In the genomic region with DNA sequence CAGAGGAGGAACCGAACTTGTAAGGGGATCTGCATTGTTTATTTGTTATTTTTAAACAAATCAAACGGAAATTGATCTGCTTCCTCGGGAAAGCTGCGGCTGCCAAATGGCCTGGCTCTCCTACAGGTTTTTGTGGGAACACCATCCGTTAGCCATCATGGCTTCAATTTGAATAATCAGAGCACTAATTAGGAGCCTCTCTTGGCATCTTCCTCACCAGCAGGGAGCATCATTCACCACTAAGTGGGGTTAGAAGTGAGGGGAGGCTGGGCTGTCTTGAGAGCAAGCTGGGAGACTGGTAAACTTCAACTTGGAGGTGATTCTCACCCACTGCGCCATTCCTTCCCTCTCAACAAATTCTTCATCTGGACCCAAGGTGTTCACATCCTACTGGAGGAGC, we compare ENCODE assay signal across 12 mouse cellular contexts.
DNase-seq lines count a peak whose midpoint lies in the region; ATAC-seq and TF ChIP-seq lines count a peak whose summit lies in the region.
"Had no signal": no experiment of that assay in that cellular context is flagged by ENCODE, and none has a peak within 500 bp of the region (broad histone marks: within the 10 kb centered on the region; RNA-seq: fewer than 3 reads in every experiment).

No protein-coding gene starts in this region.

- no peaks in the 10 kb centered on the region for H3K27me3 ChIP-seq in forebrain, embryonic 13.5 days
- H3K27me3 ChIP-seq in forebrain, embryonic 11.5 days (ENCODE audit: control insufficient read depth, insufficient read depth, low read length): no peaks in the 10 kb centered on the region
- H3K27me3 ChIP-seq: embryonic facial prominence, embryonic 12.5 days; neural tube, embryonic 12.5 days had no signal

- no peak overlapping the region for H3K27ac ChIP-seq in forebrain, embryonic 13.5 days
- no peak overlapping the region for H3K27ac ChIP-seq in forebrain, embryonic 11.5 days (ENCODE audit: low read depth, low read length)
- no peak overlapping the region for H3K27ac ChIP-seq in left cerebral cortex, adult 2 months
- H3K27ac ChIP-seq: embryonic facial prominence, embryonic 12.5 days; neural tube, embryonic 12.5 days had no signal

- ATAC-seq in forebrain, embryonic 13.5 days: 0 out of 2 replicates have a peak, but pooled peaks have one; percentile 53
- no peak for ATAC-seq in forebrain, embryonic 11.5 days (replicated peaks; ENCODE audit: low FRiP score)

- WGBS in forebrain, embryonic 13.5 days: 44% methylated on average over 6 of the region's 6 CpGs
- 59% methylated on average over 6 of the region's 6 CpGs for WGBS in forebrain, embryonic 11.5 days

- H3K9ac ChIP-seq in forebrain, embryonic 13.5 days: no peak overlapping the region
- H3K9ac ChIP-seq in forebrain, embryonic 11.5 days (ENCODE audit: low read length): no peak overlapping the region
- H3K9ac ChIP-seq: embryonic facial prominence, embryonic 12.5 days; neural tube, embryonic 12.5 days had no signal

- intact Hi-C loops in left cerebral cortex, adult 2 months (cut with DNase I): no loop called here

- peaks cover 21% of the 10 kb centered on the region for H3K4me1 ChIP-seq in forebrain, embryonic 13.5 days
- H3K4me1 ChIP-seq in forebrain, embryonic 11.5 days (replicated peaks; ENCODE audit: control insufficient read depth, insufficient read depth, low read length): no peaks in the 10 kb centered on the region
- H3K4me1 ChIP-seq: embryonic facial prominence, embryonic 12.5 days; neural tube, embryonic 12.5 days had no signal

- H3K4me3 ChIP-seq in forebrain, embryonic 13.5 days: no peak overlapping the region
- no peak overlapping the region for H3K4me3 ChIP-seq in forebrain, embryonic 11.5 days (ENCODE audit: low read depth, low read length)
- no peak overlapping the region for H3K4me3 ChIP-seq in left cerebral cortex, adult 2 months
- H3K4me3 ChIP-seq: embryonic facial prominence, embryonic 12.5 days; neural tube, embryonic 12.5 days had no signal

- DNase-seq in forebrain, embryonic 11.5 days (ENCODE audit: low spot score): no peak
- no peak for DNase-seq in left cerebral cortex, adult 2 months (ENCODE audit: extremely low spot score in 1 of 2, low spot score in 2 of 2)
- DNase-seq in left cerebral cortex, adult 18-20 months (ENCODE audit: low spot score in 2 of 2): no peak
- peak; percentile 21 for DNase-seq in Muller cell, postnatal 12 days (ENCODE audit: inconsistent ontology term)
- peak; percentile 14 for DNase-seq in layer of hippocampus, adult 9-11 months
- DNase-seq in thymus, postnatal 10 days (ENCODE audit: low spot score in 2 of 2): no peak
- no peak for DNase-seq in cerebellum, adult 18-20 months
- DNase-seq: cerebellum, postnatal 25 days; kidney, adult 11 months had no signal

- no peaks in the 10 kb centered on the region for H3K9me3 ChIP-seq in forebrain, embryonic 13.5 days (replicated peaks)
- no peaks in the 10 kb centered on the region for H3K9me3 ChIP-seq in forebrain, embryonic 11.5 days (ENCODE audit: control insufficient read depth, low read length)
- H3K9me3 ChIP-seq: embryonic facial prominence, embryonic 12.5 days; neural tube, embryonic 12.5 days had no signal

- H3K4me2 ChIP-seq in forebrain, embryonic 13.5 days: no peak overlapping the region
- no peak overlapping the region for H3K4me2 ChIP-seq in forebrain, embryonic 11.5 days (ENCODE audit: low read depth, low read length, severe bottlenecking)
- H3K4me2 ChIP-seq: embryonic facial prominence, embryonic 12.5 days; neural tube, embryonic 12.5 days had no signal

- TF ChIP-seq CTCF in left cerebral cortex, adult 2 months (IDR thresholded peaks at IDR 0.05): peak; percentile 6

- no peaks in the 10 kb centered on the region for H3K36me3 ChIP-seq in forebrain, embryonic 13.5 days (ENCODE audit: poor library complexity, severe bottlenecking)
- H3K36me3 ChIP-seq in forebrain, embryonic 11.5 days (ENCODE audit: control insufficient read depth, insufficient read depth, low read length): no peaks in the 10 kb centered on the region
- H3K36me3 ChIP-seq: embryonic facial prominence, embryonic 12.5 days; neural tube, embryonic 12.5 days had no signal

Comparison
In these comparisons a context has a peak if more than half of its experiments do, and no peak if none do; other contexts are left out.
1. DNase-seq: peak in Muller cell, postnatal 12 days (single experiment) and layer of hippocampus, adult 9-11 months (single experiment); none in forebrain, embryonic 11.5 days (single experiment), left cerebral cortex, adult 2 months (0 of 2), left cerebral cortex, adult 18-20 months (0 of 2), thymus, postnatal 10 days (0 of 2) and cerebellum, adult 18-20 months (0 of 2).